Mouse (Mus musculus) left cerebral cortex, postnatal 36 days (tissue): ENCODE data around the gene Speg. TPM values are rescaled to one million over a fixed set of nuclear protein-coding genes. Genes with fewer than 3 reads are reported as not detected.
A peak's percentile ranks its signal among the peaks of the same experiment; 100 is the strongest.

Experiments
- DNase-seq, 2 experiments: peaks; one replicate each; pipeline ENCODE4 v3.0.0; 2021 to 2022; ENCODE audit warnings: low spot score in 2 of 2, mixed read lengths in 1 of 2
- intact Hi-C: fragments of 180-260 bp; cut with DNase I; formaldehyde crosslinking; loops from one replicate; pipeline ENCODE4 v1.15.1; 2025
- total RNA-seq, 2 experiments: library from RNA; stranded (reverse); gene quantifications; 2 replicates each; pipeline ENCODE4 v1.2.3; 2021

Gene Speg
- total RNA-seq, 2 experiments from 2014 or later, result 173 to 212 TPM

DNA sequence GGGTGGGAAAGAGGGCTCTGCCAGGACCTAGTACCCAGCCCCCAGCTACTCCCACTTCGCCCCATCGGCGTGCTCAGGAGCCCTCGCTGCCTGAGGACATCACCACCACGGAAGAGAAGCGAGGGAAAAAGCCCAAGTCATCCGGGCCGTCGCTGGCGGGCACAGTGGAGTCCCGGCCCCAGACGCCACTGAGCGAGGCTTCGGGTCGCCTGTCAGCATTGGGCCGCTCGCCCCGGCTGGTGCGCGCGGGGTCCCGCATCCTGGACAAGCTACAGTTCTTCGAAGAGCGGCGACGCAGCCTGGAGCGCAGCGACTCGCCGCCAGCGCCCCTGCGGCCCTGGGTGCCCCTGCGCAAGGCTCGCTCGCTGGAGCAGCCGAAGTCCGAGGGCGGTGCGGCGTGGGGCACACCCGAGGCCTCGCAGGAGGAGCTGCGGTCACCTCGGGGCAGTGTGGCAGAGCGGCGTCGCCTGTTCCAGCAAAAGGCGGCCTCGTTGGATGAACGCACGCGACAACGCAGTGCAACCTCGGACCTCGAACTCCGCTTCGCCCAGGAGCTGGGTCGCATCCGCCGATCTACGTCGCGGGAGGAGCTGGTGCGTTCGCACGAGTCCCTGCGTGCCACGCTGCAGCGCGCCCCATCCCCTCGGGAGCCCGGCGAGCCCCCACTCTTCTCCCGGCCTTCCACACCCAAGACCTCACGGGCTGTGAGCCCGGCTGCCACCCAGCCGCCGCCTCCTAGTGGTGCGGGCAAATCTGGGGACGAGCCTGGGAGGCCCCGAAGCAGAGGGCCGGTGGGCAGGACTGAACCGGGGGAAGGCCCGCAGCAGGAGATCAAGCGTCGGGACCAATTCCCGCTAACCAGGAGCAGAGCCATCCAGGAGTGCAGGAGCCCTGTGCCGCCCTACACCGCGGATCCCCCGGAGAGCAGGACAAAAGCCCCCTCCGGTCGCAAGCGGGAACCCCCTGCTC lies 13.1 kb downstream of the Speg start:
- intact Hi-C loops, result no loop called here
- peak in 1 of 2 experiments; percentile 49 for DNase-seq

DNA sequence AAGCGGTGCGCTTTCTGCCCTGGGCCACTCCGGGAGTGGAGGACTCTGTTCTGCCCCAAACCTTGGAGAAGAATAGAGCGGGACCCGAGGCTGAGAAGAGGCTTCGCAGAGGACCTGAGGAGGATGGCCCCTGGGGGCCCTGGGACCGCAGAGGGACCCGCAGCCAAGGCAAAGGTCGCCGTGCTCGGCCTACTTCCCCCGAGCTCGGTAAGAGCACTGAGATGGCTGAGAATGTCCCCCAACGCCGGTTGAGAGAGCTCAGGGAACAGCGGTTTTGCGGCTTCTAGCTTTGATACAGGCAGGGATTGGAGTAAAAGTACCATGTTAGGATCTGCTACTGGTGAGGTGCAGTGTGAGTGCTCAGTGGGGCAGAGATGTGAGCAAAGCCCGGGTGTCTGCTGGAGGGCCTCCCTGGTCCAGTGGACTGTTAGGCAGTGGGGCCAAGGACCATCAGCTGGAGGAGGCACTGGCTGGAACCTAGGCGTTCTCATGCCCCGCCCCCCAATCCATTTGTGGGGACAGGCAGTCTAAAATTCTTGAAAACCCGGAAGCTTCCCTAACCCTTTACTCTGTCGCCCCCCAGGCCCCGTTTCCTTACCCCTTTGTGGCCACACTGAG lies 13.9 kb downstream of the Speg start:
- DNase-seq, result no peak

DNA sequence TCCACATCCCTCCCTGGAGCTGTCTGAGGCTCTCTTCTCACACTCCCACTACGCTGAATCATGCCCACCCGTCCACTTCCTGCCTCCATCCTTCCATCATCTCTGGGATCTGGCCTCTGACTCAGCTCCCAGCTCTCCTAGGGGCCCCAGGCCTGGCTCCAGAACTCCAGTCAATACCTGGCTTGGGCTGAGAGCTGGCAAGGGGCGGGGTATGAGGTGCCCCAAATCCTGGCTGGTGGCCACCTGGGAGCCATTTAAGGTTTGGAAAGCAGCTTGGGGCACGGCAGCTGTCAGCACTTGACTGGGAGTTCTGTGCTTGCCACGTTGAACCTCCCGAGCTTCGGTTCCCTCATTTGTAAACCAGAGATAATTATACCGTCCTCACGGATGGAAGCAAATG lies 18.0 kb downstream of the Speg start:
- intact Hi-C loops, result loop anchor here (2.0 kb wide), 1 partner anchor 50 kb away; no protein-coding TSS in a partner anchor
- peak; percentile 61 to 70 for DNase-seq

More for the DNA sequence above, 13.9 kb downstream of the Speg start:
- intact Hi-C loops, result no loop called here

DNA sequence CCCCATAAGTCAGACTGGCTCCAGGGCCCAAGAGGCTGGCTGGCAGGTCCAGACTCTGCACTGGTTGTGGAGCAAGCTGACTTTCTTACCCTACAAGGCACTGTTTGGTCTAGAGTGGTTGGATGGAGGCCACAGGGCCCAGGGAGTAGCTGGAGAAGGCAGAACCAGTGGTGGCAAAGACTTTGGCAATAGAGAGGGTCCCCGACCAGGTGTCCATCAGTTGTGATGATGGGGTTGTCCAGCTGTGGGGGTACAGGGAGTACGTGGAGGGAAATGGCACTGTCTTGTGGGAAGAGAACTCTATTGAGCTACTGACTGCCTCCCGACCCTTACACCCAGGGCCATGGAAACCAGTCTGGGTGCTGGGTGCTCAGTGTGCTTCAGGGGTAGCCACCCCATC lies 18.7 kb downstream of the Speg start:
- DNase-seq, result no peak
- intact Hi-C loops, result loop anchor here (2.0 kb wide), 1 partner anchor 51 kb away; no protein-coding TSS in a partner anchor

DNA sequence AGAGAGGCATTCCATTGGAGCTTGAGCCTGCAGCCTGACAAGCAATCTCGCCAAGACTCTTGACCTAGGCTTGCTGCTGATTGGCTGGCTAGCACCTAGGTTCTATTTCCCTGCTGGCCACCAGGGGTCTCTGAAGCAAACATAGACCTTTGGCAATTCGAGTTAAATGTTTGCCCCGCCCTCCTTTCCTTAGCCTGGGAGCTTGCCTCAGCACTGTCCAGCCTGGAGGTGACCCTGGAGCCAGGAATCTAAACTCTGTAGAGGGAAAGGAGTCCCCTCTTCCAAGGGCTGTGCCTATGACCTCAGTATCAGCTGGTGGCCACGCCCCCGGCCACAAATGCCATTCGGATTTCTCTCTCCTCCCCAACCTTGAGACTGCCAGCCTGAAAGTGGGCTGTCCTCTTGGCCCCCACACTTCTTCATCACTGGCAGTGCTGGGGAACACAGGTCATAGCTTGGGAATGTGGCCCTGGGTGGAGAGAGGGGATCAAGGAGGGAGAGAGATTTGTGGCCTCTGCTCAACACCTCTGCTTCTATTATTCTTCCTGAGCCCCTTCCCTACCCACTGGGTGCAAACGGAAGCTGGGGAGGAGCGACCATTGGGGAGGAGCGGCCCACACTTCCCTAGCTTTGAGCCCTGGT lies 23.8 kb downstream of the Speg start:
- DNase-seq, result no peak
- intact Hi-C loops, result no loop called here

DNA sequence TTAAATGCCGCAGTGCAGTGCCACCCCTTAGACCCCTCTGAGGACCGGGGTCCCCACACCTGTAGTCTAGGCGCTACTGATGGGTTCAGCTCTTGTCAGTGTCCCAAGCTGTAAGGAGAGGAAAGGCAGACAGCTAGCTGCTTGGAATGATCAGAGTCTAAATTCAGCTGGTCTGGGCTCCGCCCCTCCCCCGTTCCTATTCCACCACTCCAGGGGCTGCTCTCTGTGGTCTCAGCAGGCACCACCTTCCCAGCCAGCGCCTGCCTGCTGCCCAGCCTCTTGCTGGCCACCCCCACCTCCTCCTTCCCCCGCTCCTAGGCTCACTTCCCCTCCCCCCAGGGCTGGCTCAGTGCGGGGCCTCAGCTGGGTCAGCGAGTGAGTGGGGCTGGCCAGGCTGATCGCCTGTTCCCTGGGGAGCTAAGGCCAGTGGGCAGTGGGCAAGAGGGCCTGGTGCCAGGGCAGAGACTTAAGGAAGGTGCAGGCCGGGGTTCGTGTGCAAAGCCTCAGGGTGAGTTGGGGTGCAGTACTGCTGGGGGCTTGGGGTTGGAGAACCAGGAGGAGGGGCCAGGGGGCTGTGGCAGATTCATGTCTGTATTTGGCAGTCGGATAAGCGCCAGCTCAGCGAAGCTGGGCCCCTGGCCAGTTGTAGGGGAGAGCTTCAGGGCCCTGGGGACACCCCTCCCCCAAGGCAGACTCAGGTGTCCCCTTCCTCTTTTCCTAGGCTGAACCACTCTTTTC lies 24.8 kb downstream of the Speg start:
- intact Hi-C loops, result no loop called here

DNA sequence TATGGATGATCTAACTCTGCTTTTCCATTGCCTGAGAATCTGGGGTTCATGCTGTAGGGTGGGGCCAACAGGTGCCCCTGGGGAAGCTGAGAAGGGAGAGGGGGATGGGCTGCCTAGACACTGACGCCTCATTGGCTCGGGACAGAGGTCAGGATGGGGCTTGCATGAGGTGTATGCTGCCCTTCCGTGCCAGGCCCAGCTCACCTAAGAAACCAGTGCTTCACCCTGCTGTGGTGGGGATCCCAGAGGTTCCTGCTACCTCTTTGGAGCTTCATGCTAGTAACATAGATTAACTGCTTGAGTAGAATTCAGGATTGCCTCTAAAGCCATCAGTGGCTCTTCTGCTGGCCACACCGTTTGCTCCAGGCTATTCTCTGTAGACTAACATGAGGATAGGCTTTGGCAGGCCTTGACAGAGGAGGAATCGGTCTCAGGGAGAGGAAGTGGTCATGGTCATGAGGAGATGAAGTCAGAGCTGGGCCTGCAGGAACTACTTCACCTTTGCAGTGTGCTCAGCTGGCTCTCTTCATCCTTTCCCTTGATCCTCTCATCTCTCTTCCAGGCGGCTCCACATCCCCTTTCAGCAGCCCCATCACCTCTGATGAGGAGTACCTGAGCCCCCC lies 25.5 kb downstream of the Speg start:
- DNase-seq, result no peak
- intact Hi-C loops, result no loop called here

More for the DNA sequence above, 24.8 kb downstream of the Speg start:
- no peak for DNase-seq

DNA sequence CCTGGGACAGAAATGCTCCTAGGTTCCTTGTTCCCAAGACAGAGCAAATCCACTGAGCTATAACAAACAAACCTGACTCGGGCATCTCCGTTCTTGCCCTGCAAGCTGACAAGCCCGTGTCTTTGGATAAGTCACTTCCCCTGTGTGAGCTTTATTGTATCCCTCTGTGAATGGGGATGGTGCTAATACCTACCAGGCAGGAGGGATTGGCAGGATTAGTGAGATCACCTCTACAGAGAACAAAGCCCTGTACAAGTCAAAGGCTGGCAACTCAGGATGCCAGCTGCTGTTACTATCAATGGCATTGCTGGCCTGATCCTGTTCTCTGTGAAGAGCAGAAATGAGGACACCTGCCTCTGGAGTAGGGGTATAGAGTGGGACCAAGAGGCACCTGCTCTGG lies 30.4 kb downstream of the Speg start:
- intact Hi-C loops, result no loop called here
- no peak for DNase-seq

DNA sequence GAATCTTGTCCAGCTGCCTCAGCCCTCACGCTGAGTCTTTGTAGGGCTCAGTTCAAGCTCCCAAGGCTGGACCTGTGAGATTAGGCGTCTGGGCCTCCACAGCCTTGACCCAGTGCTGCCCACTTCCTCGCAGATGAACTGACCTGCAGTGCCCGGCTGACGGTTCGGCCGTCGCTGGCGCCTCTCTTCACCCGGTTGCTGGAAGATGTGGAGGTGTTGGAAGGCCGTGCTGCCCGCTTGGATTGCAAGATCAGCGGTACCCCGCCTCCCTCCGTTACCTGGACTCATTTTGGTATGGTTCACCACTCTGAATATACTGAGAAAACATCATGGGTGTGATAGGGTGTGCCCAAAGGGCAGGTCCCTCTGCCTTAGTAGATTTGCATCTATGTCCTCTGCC lies 31.1 kb downstream of the Speg start:
- no peak for DNase-seq
- intact Hi-C loops, result no loop called here

DNA sequence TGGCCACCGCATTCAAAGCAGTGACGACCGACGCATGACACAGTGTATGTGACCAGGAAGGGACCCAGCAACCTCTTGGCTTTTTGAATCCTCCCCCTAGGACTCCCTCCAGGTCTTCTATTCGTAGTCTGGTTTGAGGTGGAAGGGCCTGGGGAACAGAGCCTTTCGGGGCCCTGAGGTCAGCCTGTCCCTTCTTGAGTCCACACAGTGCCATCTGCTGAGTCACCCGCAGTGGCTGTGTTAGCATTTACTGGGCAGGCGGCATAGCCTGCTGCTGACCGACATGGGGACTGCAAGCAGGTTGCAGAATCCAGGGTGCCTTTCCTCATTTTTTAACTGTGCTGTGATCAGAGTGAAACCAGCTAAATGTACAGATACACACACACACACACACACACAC lies 32.0 kb downstream of the Speg start:
- intact Hi-C loops, result no loop called here
- DNase-seq, result no peak

DNA sequence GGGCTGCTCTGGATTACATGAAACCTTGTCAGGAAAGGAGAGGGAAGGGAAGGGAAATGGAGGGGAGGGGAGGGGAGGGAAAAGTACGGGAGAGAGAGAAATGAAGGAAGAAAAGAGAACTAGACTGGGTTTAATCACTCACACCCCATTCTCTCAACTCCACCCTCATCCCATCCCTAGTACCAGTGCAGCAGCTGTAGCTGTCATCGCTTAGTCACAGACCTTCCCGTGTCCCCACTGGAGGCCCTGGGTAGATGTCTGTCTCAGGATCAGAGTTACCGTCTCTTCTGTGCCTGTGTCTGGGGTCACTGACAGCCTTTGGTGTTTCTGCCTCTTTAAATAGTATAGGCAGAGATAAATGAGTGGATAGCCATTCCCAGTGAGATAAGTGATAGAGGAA lies 33.1 kb downstream of the Speg start:
- DNase-seq, result no peak
- intact Hi-C loops, result no loop called here

DNA sequence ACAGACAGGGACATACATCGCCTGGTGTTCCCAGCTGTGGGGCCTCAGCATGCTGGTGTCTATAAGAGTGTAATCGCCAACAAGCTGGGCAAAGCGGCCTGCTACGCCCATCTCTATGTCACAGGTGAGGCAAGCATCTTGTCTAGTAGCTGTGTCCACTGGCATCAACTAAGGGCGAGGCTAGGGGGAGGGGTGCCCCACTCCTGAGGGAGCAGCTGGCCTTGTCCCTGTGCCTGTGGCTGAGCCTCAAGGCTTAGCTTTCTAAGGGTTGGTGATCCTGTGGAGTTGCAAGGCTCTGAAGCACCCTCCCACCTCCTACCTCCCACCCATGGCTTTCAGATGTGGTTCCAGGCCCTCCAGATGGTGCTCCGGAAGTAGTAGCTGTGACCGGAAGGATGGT lies 34.9 kb downstream of the Speg start:
- intact Hi-C loops, result no loop called here
- no peak for DNase-seq

DNA sequence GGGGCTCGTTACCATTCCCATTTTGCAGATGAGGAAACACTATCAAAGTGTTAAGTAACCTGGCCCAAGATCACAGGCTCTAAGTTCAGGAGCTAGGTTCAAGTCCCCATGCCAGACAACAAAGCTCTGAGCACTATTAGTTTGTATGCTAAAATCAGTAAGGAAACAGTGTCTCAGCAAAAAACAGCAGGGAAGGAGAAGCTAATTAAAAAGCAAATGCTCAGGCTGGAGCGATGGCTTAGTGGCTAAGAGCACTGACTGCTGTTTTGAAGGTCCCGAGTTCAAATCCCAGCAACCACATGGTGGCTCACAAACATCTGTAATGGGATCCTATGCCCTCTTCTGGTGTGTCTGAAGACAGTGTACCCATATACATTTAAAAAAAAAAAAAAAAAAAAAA lies 37.1 kb downstream of the Speg start:
- DNase-seq, result no peak
- intact Hi-C loops, result no loop called here

DNA sequence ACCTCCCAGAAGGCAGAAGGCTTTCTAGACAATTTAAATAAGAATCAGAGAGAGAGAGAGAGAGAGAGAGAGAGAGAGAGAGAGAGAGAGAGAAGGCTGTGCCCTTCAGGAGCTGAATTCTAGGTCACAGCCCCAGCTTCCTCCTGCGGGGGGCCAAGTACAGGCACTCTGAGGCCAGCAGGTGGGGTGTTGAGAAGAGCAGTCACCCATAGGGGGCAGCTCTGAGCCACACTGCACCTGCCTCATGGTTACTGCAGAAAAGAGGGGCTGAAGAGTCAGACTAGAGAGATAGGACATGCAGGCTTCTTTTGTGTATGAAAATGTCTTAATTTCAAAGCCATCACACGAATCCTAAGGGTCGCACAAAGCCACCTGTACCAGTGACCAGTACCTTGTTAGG lies 38.7 kb downstream of the Speg start:
- DNase-seq, result no peak
- intact Hi-C loops, result no loop called here

DNA sequence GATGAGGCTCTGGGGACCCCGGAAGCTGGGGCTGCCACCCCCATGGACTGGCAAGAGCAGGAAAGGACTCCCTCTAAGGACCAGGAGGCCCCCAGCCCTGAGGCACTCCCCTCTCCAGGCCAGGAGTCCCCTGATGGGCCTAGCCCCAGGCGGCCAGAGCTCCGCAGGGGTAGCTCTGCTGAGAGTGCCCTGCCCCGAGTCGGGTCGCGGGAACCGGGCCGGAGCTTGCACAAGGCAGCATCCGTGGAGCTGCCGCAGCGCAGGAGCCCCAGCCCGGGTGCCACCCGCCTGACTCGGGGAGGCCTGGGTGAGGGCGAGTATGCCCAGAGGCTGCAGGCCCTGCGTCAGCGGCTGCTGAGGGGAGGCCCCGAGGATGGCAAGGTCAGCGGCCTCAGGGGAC lies 46.7 kb downstream of the Speg start:
- intact Hi-C loops, result no loop called here
- DNase-seq, result no peak

DNA sequence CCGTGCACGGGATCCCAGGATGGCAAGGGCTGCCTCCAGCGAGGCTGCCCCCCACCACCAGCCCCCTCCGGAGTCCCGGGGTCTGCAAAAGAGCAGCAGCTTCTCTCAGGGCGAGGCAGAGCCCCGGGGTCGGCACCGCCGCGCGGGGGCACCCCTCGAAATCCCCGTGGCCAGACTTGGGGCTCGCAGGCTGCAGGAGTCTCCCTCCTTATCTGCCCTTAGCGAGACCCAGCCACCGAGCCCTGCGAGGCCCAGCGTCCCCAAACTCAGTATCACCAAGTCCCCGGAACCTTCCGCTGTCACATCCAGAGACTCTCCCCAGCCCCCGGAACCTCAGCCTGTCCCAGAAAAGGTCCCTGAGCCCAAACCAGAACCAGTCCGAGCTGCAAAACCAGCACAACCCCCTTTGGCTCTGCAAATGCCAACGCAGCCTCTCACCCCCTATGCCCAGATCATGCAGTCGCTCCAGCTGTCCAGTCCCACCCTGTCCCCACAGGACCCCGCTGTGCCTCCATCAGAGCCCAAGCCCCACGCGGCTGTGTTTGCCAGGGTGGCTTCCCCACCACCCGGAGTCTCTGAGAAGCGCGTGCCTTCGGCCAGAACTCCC lies 47.2 kb downstream of the Speg start:
- intact Hi-C loops, result no loop called here
- DNase-seq, result no peak

DNA sequence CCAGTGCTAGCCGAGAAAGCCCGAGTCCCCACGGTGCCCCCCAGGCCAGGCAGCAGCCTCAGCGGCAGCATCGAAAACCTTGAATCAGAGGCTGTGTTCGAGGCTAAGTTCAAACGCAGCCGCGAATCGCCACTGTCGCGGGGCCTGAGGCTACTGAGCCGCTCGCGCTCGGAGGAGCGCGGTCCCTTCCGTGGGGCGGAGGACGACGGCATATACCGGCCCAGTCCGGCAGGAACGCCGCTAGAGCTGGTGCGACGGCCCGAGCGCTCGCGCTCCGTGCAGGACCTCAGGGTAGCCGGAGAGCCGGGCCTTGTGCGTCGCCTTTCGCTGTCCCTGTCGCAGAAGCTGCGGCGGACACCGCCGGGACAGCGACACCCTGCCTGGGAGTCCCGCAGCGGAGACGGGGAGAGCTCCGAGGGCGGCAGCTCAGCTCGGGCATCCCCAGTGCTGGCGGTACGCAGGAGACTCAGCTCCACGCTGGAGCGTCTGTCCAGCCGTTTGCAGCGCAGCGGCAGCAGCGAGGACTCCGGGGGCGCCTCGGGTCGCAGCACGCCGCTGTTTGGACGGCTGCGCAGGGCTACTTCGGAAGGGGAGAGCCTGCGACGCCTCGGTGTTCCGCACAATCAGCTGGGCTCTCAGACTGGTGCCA lies 47.9 kb downstream of the Speg start:
- intact Hi-C loops, result no loop called here
- no peak for DNase-seq

DNA sequence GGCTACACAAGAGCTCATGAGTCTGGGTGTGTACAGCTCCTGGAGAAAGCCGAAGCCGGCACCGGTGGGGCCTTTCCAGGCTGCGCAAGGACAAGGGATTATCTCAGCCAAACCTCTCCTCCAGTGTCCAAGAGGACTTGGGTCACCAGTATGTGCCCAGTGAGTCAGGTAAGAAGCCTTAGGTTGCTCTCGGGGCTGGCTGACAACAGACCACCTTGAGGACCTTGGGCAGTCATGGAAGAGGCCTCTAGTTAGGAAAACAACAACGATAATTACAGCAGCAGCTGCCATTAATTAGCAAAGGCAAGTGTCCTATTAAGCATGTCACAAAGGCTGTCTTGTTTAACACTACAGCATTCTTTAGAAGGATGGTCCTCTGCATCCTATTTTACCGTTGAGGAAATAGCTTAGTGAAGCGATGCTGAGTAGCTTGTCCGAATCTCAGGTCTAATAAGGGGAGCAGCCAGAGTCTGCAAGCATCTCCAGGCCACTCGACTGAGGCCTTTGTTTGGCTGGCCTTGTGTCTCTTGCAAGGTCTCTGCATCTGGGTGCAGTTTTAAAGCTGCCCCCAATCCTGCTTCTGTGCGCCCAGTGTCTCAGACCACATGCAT lies 48.8 kb downstream of the Speg start:
- intact Hi-C loops, result no loop called here
- no peak for DNase-seq
